Mouse (Mus musculus): ENCODE measurements around the gene Slc7a11. TPM values are rescaled to one million over a fixed set of nuclear protein-coding genes. Genes with fewer than 3 reads are reported as not detected.

Gene Slc7a11
- polyA plus RNA-seq, 1 experiment: 11.3 TPM

GRCm38 (mm10) chr3:50185879-50186278 is 257.5 kb downstream of the Slc7a11 start:
- Histone ChIP-seq H3K4me1 (replicated peaks; ENCODE audit: control insufficient read depth, insufficient read depth, low read length) (no peaks in the 10 kb centered on the region), H3K4me3 (ENCODE audit: control insufficient read depth, insufficient read depth, low read length) (no peak overlapping the region), H3K36me3 (ENCODE audit: control insufficient read depth, insufficient read depth, low read length) (no peaks in the 10 kb centered on the region), H3K27ac (ENCODE audit: control insufficient read depth, insufficient read depth, low read length) (no peak overlapping the region), H3K27me3 (ENCODE audit: control insufficient read depth, insufficient read depth, low read length) (no peaks in the 10 kb centered on the region)
- 88% methylated on average over 2 of the region's 2 CpGs for WGBS
- DNase-seq: no peak
- no peak for TF ChIP-seq CTCF (IDR thresholded peaks at IDR 0.05; ENCODE audit: borderline replicate concordance, control insufficient read depth, extremely low read depth, insufficient read depth, low read length, poor library complexity)
- TF ChIP-seq POLR2A (IDR thresholded peaks at IDR 0.05; ENCODE audit: control insufficient read depth, extremely low read depth, insufficient read depth, low read length, poor library complexity): no peak

- WGBS: 84% methylated on average over 2 of the region's 2 CpGs
- H3K36me3 ChIP-seq (ENCODE audit: control insufficient read depth, insufficient read depth, low read length): no peaks in the 10 kb centered on the region
- no peak overlapping the region for H3K27ac ChIP-seq (ENCODE audit: control insufficient read depth, insufficient read depth, low read length)
- no peaks in the 10 kb centered on the region for H3K27me3 ChIP-seq (ENCODE audit: control insufficient read depth, insufficient read depth, low read length)
- H3K4me1 ChIP-seq (replicated peaks; ENCODE audit: control insufficient read depth, insufficient read depth, low read length): no peaks in the 10 kb centered on the region
- no peak overlapping the region for H3K4me3 ChIP-seq (ENCODE audit: control insufficient read depth, insufficient read depth, low read length)
- no peak for DNase-seq
- TF ChIP-seq CTCF (IDR thresholded peaks at IDR 0.05; ENCODE audit: borderline replicate concordance, control insufficient read depth, extremely low read depth, insufficient read depth, low read length, poor library complexity) (no peak), POLR2A (IDR thresholded peaks at IDR 0.05; ENCODE audit: control insufficient read depth, extremely low read depth, insufficient read depth, low read length, poor library complexity) (no peak)
Observed at GRCm38 (mm10) chr3:50160756-50161155, 282.7 kb downstream of the Slc7a11 start.

GRCm38 (mm10) chr3:50144144-50144543 is 299.3 kb downstream of the Slc7a11 start:
- Histone ChIP-seq H3K27me3 (ENCODE audit: control insufficient read depth, insufficient read depth, low read length) (no peaks in the 10 kb centered on the region), H3K27ac (ENCODE audit: control insufficient read depth, insufficient read depth, low read length) (no peak overlapping the region), H3K36me3 (ENCODE audit: control insufficient read depth, insufficient read depth, low read length) (no peaks in the 10 kb centered on the region), H3K4me3 (ENCODE audit: control insufficient read depth, insufficient read depth, low read length) (no peak overlapping the region), H3K4me1 (replicated peaks; ENCODE audit: control insufficient read depth, insufficient read depth, low read length) (no peaks in the 10 kb centered on the region)
- DNase-seq: no peak
- TF ChIP-seq CTCF (IDR thresholded peaks at IDR 0.05; ENCODE audit: borderline replicate concordance, control insufficient read depth, extremely low read depth, insufficient read depth, low read length, poor library complexity) (no peak), POLR2A (IDR thresholded peaks at IDR 0.05; ENCODE audit: control insufficient read depth, extremely low read depth, insufficient read depth, low read length, poor library complexity) (no peak)

- TF ChIP-seq CTCF (IDR thresholded peaks at IDR 0.05; ENCODE audit: borderline replicate concordance, control insufficient read depth, extremely low read depth, insufficient read depth, low read length, poor library complexity) (no peak), POLR2A (IDR thresholded peaks at IDR 0.05; ENCODE audit: control insufficient read depth, extremely low read depth, insufficient read depth, low read length, poor library complexity) (no peak)
- Histone ChIP-seq H3K36me3 (ENCODE audit: control insufficient read depth, insufficient read depth, low read length) (no peaks in the 10 kb centered on the region), H3K27me3 (ENCODE audit: control insufficient read depth, insufficient read depth, low read length) (no peaks in the 10 kb centered on the region), H3K4me3 (ENCODE audit: control insufficient read depth, insufficient read depth, low read length) (no peak overlapping the region), H3K27ac (ENCODE audit: control insufficient read depth, insufficient read depth, low read length) (no peak overlapping the region), H3K4me1 (replicated peaks; ENCODE audit: control insufficient read depth, insufficient read depth, low read length) (no peaks in the 10 kb centered on the region)
- no peak for DNase-seq
- 79% methylated on average over 3 of the region's 3 CpGs for WGBS
Observed at GRCm38 (mm10) chr3:50138319-50138718, 305.1 kb downstream of the Slc7a11 start.

- Histone ChIP-seq H3K27ac (ENCODE audit: control insufficient read depth, insufficient read depth, low read length) (no peak overlapping the region), H3K4me3 (ENCODE audit: control insufficient read depth, insufficient read depth, low read length) (no peak overlapping the region), H3K27me3 (ENCODE audit: control insufficient read depth, insufficient read depth, low read length) (no peaks in the 10 kb centered on the region), H3K36me3 (ENCODE audit: control insufficient read depth, insufficient read depth, low read length) (no peaks in the 10 kb centered on the region), H3K4me1 (replicated peaks; ENCODE audit: control insufficient read depth, insufficient read depth, low read length) (no peaks in the 10 kb centered on the region)
- 94% methylated on average over 5 of the region's 5 CpGs for WGBS
- no peak for DNase-seq
- no peak for TF ChIP-seq POLR2A (IDR thresholded peaks at IDR 0.05; ENCODE audit: control insufficient read depth, extremely low read depth, insufficient read depth, low read length, poor library complexity)
- TF ChIP-seq CTCF (IDR thresholded peaks at IDR 0.05; ENCODE audit: borderline replicate concordance, control insufficient read depth, extremely low read depth, insufficient read depth, low read length, poor library complexity): no peak
Observed at GRCm38 (mm10) chr3:50132204-50132603, 311.2 kb downstream of the Slc7a11 start.

GRCm38 (mm10) chr3:50130319-50130718 is 313.1 kb downstream of the Slc7a11 start:
- no peak for TF ChIP-seq CTCF (IDR thresholded peaks at IDR 0.05; ENCODE audit: borderline replicate concordance, control insufficient read depth, extremely low read depth, insufficient read depth, low read length, poor library complexity)
- TF ChIP-seq POLR2A (IDR thresholded peaks at IDR 0.05; ENCODE audit: control insufficient read depth, extremely low read depth, insufficient read depth, low read length, poor library complexity): no peak
- H3K4me1 ChIP-seq (replicated peaks; ENCODE audit: control insufficient read depth, insufficient read depth, low read length): no peaks in the 10 kb centered on the region
- H3K27me3 ChIP-seq (ENCODE audit: control insufficient read depth, insufficient read depth, low read length): no peaks in the 10 kb centered on the region
- no peak for DNase-seq
- H3K36me3 ChIP-seq (ENCODE audit: control insufficient read depth, insufficient read depth, low read length): no peaks in the 10 kb centered on the region
- no peak overlapping the region for H3K4me3 ChIP-seq (ENCODE audit: control insufficient read depth, insufficient read depth, low read length)
- 92% methylated on average over 2 of the region's 2 CpGs for WGBS
- no peak overlapping the region for H3K27ac ChIP-seq (ENCODE audit: control insufficient read depth, insufficient read depth, low read length)

- no peaks in the 10 kb centered on the region for H3K27me3 ChIP-seq (ENCODE audit: control insufficient read depth, insufficient read depth, low read length)
- H3K4me3 ChIP-seq (ENCODE audit: control insufficient read depth, insufficient read depth, low read length): no peak overlapping the region
- 44% methylated on average over 1 of the region's 1 CpGs for WGBS
- no peaks in the 10 kb centered on the region for H3K4me1 ChIP-seq (replicated peaks; ENCODE audit: control insufficient read depth, insufficient read depth, low read length)
- H3K36me3 ChIP-seq (ENCODE audit: control insufficient read depth, insufficient read depth, low read length): no peaks in the 10 kb centered on the region
- no peak for TF ChIP-seq CTCF (IDR thresholded peaks at IDR 0.05; ENCODE audit: borderline replicate concordance, control insufficient read depth, extremely low read depth, insufficient read depth, low read length, poor library complexity)
- TF ChIP-seq POLR2A (IDR thresholded peaks at IDR 0.05; ENCODE audit: control insufficient read depth, extremely low read depth, insufficient read depth, low read length, poor library complexity): no peak
- no peak for DNase-seq
- no peak overlapping the region for H3K27ac ChIP-seq (ENCODE audit: control insufficient read depth, insufficient read depth, low read length)
Observed at GRCm38 (mm10) chr3:50121001-50121400, 322.4 kb downstream of the Slc7a11 start.

Data from thymus, adult 2 months (tissue).